Mouse (Mus musculus): ENCODE measurements around the gene Cyp2j9.
"Not testable (repeated sequence)": the region's sequence is repeated elsewhere in the genome, so short reads cannot be mapped to it uniquely, and the experiment has no call there.

The Cyp2j9 gene

DNA sequence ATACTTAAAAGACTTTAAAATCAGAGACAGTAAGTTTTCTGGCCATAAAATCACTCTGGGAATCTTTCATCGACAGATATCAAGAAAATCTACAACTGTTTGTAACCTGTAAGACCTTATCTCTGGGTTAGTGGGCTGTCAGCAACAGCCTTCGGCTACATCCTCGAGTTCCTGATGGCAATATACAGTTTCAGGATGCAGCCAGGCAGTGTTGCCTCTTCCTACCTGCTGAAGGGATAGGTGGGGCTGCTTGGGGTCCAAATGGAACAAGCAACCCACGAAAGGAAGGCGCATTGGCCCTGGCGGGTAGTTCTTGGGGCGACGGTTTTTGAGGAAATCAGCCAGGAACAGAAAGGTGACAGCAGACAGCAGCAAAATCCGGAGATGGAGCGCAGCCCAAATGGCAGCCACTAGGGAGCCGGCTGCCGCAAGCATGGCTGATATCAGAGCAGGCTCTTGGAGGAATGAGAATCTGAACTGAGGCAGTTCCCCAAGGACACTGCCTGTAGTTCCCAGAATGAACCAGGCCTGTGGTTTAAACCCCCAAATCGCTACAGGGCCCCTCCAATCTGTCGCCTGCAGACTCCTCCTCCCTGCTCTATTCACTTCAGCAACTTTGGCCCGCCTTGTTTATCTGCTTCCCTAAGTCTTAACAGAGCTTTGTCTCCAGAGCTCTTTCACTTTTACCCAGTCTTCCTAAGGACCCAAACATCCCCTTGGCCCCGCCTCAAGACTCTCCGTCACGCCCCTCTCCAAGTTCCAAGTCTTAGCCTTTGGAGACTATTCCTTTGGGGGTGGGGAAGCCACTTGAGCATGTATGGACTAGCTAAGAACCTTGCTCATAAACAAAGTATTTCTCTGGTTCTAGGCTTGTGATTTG is at the start of gene Cyp2j9:
TSS of gene Cyp2j9 (minus strand) at position 668 of the 880 bp plus-strand sequence.
- peak; percentile 66 to 71 for DNase-seq

- DNase-seq = no peak
Measured at GRCm38 (mm10) chr4:96635455-96635854, 44.1 kb upstream of the Cyp2j9 start.

DNA sequence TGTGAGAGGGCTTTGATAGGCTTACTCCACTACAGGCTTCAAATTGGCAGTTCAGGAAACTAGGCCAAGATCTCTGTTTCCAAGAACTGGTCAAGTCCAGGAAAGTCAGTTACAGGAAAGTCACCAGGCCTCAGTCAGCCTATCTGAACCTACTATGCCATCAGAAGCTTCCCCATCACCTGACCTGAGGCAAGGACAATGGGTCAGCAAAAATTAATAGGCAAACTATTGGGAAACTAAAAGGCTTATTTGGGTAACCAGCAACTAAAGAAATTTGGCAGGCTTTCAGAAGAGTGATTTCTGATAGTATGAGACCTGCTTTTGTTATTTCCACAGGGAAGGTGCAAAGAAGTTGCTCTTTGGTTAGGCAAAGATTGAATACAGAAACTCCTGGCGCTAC is 31.1 kb upstream of the Cyp2j9 start:
- DNase-seq = no peak

DNA sequence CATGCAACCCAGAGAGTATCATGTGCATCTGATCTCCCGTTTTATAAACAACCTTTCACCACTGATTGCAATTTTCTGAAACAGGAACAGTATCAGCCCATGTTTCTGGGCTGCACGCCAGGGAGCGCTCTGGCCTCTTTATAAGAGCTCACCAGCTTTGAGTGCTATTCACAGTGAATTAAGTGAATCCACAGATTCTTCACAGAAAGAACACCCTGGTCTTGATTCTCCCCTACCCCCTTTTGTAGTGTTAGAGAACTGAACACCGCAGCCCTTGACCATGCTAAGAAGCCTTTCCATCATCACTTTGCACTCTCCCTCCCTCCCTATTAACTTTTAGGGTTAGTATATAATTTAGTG is 393 bp upstream of the Cyp2j9 start:
- DNase-seq = peak; percentile 61 to 64

- DNase-seq = no peak
Measured at GRCm38 (mm10) chr4:96581425-96582088, 9.8 kb downstream of the Cyp2j9 start.

DNA sequence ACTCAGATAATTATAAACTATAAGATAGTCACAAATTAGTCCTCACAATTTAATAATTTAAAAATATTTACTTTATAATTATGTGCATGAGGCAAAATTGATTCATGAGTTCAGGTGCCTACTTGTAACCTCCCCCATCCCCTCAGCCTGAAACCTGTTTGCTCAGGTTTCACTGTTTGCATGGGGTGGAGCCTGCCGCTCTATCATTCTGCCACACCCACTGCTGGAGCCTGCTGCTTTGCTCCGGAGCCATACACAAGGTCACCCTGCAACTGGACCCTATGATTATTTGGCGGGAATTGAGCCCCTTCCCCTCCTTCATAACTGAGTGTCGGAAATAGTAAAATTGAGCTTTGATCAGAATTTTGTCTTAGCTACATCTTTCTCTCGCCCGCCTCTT is 11.0 kb downstream of the Cyp2j9 start:
- DNase-seq = not testable (repeated sequence)

- no peak for DNase-seq
Measured at GRCm38 (mm10) chr4:96569442-96569841, 21.9 kb downstream of the Cyp2j9 start.

GRCm38 (mm10) chr4:96567988-96568387 is 23.4 kb downstream of the Cyp2j9 start:
- DNase-seq = no peak

DNA sequence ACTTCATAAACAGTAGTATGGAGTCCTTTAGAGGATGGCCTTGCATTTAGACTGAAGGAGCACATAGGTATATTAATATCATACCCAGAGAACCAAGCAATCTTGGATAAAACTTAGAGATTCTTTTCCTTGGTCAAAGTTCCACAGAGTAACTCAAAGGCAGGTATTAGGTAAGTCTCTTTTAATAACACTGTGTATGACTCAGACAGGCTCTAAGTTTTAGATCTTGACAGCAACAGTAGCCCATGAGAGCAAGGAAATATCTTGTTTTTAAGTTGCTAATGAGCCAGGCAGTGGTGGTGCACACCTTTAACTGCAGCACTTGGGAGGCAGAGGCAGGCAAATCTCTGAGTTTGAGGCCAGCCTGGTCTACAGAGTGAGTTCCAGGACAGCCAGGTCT is 25.6 kb downstream of the Cyp2j9 start:
- DNase-seq = no peak

DNA sequence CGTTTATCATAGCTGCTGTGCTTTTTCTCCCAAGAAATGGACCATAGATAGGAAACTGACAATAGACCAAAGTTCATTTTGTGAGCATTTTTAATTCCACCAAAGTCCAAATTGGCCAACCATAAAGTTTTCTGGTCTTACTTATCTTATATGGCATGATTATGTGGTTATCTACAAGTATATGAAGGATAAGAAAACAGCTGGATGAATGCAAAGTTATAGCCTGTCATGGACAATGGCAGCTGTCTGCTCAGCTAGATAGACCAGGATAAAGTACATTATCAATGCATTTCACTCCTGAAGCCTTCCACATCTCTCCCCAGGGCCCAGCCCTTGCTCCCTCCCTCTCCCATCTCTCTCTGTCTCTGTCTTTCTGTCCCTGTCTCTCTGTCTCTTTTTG is 30.9 kb downstream of the Cyp2j9 start:
- no peak for DNase-seq

- no peak for DNase-seq
Measured at GRCm38 (mm10) chr4:96559781-96560180, 31.6 kb downstream of the Cyp2j9 start.

DNA sequence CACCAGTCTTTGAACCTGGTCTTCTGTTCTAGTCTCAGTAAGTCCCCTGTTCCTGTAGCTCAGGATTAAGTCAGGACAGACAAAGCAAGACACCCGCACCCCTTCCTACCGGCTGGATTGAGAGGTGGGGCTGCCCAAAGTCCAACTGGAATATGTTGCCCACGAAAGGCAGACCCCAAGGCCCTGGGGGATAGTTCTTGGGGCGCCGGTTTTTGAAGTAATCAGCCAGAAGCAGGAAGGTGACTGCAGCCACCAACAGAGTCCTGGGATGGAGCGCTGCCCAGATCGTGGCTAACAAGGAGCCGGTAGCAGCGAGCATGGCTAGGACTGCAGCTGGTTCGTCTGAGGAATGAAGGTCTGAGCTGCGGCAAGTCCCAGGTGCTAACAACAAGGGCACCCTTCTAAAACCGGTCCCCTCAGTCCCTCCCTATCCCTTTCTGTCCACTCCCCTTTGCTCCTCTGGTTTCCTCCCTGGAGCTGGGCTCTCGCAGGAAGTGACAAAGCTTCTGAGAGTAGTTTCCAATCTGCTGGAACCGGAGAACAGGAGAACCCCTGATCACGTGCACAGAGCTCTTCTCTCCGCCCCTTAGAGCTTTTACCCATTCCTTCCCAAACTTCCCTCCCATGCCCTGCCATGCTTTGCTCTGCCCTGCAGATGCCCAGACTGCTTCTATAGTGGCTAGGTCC is 38.1 kb downstream of the Cyp2j9 start, which contains the start of gene Cyp2j6:
TSS of gene Cyp2j6 (minus strand) at position 529 of the 687 bp plus-strand sequence.
- peak; percentile 40 to 65 for DNase-seq

DNA sequence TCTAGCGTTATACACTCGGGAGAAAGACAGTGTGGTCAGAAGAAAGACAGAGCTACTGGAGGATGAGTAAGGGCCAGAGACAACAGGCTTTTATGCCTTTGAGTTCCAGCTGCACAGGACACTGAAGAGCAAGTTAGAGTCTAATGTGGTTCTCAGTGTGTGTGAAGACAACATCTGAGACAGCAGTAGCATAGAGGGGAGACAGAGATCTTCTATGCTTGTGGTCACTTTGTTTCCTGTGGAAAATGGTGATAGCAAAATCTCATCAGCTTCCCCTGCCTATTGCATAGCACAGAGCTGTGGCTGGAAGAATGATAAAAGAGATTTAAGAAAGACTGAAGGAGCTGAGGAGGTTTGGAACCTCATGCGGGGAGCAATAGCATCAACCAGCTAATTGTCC is 39.8 kb downstream of the Cyp2j9 start:
- no peak for DNase-seq

GRCm38 (mm10) chr4:96545976-96546375 is 45.4 kb downstream of the Cyp2j9 start:
- no peak for DNase-seq

GRCm38 (mm10) chr4:96525772-96526171 is 65.6 kb downstream of the Cyp2j9 start:
- peak; percentile 42 to 57 for DNase-seq

DNA sequence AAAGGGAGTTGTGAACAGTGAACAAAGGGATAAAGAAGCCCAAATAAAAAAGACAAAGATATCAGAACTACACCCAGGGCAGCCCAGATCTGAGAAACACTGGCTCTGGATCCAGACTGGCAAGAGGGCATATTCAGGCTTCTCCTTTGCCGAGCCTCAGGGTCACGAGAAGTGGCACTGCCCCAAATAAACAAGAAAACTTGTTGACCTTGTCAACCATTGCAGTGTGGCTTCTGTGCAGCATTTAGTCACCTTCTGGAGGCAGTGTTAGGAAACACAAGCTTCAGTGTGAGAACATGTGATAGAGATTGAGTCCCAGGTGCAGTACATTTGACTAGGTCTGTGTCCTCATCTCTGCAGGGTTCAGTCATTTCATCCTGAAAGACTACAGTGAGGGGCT is 69.1 kb downstream of the Cyp2j9 start:
- peak in 1 of 2 experiments; percentile 34 for DNase-seq

Data from kidney, postnatal 25 days (tissue).